Mouse (Mus musculus) MEL (cell line): ENCODE results near the gene Sbno2.

Source experiments
- RAD21 ChIP-seq: IDR thresholded peaks from 2 replicates; pipeline ENCODE4 v1.6.1; 2011; ENCODE audit warnings: mild to moderate bottlenecking, low read depth, low read length, improper control_type of control experiment
- SMC3 ChIP-seq: IDR thresholded peaks from 2 replicates; pipeline ENCODE4 v1.6.1; 2011; ENCODE audit warnings: low read depth, low read length, improper control_type of control experiment
- UBTF ChIP-seq: IDR thresholded peaks from 2 replicates; pipeline ENCODE4 v1.6.1; 2012; ENCODE audit warnings: low read depth, mild to moderate bottlenecking, inconsistent platforms, low read length, improper control_type of control experiment, moderate library complexity, borderline replicate concordance; ENCODE audit not compliant: insufficient read depth
- USF1 ChIP-seq: IDR thresholded peaks from 2 replicates; pipeline ENCODE4 v1.6.1; 2014; ENCODE audit warnings: low read depth, mild to moderate bottlenecking, inconsistent platforms, low read length, improper control_type of control experiment, moderate library complexity

DNA sequence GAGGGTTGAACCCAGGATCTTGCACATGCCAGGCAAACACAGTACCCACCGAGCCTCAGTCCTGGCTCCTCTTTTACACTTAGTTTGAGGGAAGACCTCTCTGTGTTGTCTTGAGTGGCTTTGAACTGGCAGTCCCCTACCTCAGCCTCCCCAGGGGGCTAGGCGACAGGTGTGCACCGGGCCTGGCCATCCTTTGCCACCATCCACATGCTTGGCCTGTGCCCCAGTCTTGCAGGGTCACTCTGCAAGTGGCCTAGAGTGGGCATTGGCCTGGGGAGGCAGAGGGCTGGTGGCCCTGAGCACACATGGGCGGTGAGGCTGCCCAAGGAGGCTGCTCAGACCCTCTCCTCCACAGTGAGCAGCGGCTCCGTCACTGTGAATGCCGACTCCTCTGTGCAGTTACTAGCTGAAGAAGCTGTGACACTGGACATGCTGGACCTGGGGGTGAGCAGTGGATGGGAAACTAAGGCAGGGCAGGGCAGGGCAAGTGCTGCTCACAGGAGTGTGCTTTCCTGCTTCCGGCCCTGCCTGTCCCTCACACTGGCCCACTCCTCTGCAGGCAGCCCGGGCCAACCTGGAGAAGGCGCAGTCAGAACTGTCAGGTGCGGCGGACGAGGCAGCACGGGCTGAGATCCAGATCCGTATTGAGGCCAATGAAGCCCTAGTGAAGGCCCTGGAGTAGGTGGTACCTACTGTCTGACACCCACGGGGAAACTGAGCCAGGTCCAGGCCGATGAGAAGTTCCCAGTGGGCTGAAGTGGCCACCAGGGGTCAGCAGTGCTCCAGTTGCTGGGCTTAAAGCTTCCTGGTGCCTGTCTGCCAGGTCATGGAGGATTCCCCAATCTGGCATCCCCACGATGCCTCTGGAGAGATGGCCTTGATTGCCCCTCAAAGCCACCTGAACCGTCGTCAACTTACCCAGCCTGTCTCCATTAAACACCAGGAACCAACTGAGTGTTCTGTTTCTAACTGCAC, 39.8 kb upstream of the Sbno2 start:
- TF ChIP-seq SMC3: peak; percentile 71
- TF ChIP-seq UBTF: no peak
- no peak for TF ChIP-seq USF1
- peak; percentile 55 for TF ChIP-seq RAD21
